Mouse (Mus musculus) embryo, embryonic 9.5 days (tissue): ENCODE data around the gene Stard3.
"Not testable (repeated sequence)": the region's sequence is repeated elsewhere in the genome, so short reads cannot be mapped to it uniquely, and the experiment has no call there.

Source experiments
- DNase-seq: peaks from one replicate; pipeline ENCODE4 v3.0.0-alpha.2; 2017; ENCODE audit errors: extremely low spot score

Gene Stard3

DNA sequence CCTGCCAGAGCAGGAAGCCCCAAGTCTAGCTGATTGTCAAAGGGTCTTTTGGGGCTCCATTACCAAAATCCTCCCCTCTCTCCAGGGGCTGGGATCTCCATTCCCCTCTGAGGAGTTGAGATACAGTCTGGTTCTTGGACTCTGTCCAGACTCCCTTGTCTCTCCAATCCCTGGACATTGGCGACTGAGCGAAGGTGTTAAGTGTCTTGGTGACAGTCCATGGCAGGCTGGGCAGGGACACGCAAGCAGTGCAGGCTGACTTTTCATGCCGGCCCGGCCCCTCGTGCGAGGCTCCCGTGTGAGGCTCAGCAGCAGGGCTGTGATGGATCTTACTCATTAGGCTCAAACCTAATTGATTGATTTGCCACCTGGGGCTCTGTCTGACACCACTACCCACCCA lies 16.1 kb downstream of the Stard3 start:
- DNase-seq, result no peak

DNA sequence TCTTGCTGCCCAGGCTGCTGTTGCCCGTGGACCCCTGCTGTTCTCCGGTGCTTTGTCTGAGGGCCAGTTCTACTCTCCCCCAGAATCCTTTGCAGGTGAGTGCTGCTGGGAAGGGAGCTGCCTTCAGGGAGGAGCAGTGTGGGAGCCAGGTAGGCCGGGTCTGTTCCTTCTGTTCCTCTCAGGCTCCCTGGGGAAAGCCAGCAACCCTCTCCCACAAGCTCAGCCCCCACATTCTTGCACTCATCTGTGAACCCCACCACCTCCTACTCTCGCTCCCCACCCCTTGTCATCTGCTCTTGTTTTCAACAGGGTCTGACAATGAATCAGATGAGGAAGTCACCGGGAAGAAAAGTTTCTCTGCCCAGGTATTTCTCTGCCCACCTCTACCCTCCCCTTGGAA lies 18.6 kb downstream of the Stard3 start:
- DNase-seq, result no peak

DNA sequence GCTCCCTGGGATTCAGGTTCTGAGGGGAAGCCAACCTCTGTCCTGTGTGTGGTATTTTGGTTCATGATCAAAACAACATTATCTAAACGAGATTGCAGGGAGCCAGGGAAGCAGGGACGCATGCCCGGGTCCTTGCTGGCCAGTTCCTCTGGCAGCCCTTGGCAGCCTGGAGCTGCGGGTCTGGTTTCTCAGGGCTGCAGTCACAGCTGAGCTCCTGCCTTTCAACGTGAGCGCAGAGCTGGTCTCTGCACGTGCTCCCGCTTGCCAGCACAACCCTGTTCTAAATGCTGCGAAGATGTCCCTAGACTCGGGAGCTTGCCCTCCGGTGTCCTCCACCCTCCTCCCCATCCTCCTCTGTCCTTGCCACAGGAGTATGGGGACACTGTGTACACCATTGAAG lies 19.6 kb downstream of the Stard3 start:
- no peak for DNase-seq

DNA sequence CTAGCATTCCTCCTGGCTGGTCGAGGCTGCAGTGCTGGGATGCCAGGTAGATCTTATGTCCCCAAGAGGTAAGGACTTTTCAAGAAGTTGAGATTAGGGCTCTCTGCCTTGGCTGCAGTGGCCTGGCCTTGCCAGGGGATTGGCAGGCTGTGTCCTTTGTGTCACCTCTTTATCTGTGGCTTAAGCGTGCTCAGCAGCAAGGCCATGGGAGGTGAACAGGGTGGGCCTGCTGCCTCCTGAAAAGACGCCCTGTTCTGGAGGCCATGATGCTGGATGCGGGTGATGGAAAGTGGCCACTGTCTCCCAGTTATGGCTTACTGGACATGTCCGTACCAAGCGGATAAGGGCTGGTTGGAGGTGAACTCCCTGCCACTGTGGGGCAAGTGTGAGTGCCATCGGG lies 21.2 kb downstream of the Stard3 start:
- no peak for DNase-seq

DNA sequence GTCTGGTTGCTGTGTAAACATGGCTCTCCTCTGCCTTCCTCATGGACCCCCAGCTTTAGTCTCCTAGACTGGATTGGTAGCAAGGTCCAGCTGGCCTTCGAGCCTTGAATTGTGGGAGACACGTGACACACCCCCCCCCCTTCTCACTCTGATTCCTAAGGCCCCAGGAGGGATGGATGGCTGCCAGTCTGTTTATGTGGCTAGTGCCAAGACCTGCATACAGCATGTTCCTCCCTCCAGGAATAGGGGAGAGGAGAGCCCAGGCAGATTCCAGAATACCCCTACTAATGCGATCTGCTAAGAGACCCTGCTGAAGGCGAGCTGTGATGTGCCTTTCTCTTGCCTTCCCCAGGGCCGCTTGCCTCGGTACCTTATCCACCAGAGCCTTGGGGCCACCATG lies 21.9 kb downstream of the Stard3 start:
- no peak for DNase-seq

DNA sequence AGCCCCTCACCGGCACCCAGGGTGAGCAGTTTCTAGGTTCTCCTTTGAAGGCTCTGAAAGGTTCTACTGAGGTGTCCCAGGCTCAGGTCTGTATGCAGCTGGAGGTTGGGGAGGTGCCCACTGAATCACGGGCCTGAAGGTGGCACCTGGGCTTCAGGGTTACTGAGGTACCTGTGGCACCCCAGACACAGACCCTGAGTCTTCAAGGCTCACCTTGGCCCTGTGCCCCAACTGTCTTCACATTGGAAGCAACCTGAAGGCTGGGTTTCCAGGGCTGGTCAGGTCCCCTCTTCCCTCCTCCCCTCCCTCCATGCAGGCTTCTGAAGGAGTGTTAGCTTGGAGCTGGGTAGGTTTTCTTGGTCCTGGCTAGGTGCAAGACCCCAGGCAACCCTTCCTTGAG lies 23.5 kb downstream of the Stard3 start:
- no peak for DNase-seq

DNA sequence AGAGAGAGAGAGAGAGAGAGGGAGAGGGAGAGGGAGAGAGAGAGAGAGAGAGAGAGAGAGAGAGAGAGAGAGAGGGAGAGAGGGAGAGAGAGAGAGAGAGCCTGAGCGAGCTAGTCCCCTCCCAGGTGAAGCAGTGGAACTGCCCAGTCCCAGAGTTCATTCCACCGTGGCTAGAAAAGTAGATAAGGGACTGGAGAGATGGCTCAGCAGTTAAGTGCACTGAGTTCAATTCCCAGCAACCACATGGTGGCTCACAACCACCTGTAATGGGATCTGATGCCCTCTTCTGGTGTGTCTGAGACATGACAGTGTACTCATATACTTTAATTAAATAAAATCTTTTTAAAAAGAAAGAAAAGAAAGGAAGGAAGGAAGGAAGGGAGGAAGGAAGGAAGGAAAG lies 24.2 kb downstream of the Stard3 start:
- not testable (repeated sequence) for DNase-seq

DNA sequence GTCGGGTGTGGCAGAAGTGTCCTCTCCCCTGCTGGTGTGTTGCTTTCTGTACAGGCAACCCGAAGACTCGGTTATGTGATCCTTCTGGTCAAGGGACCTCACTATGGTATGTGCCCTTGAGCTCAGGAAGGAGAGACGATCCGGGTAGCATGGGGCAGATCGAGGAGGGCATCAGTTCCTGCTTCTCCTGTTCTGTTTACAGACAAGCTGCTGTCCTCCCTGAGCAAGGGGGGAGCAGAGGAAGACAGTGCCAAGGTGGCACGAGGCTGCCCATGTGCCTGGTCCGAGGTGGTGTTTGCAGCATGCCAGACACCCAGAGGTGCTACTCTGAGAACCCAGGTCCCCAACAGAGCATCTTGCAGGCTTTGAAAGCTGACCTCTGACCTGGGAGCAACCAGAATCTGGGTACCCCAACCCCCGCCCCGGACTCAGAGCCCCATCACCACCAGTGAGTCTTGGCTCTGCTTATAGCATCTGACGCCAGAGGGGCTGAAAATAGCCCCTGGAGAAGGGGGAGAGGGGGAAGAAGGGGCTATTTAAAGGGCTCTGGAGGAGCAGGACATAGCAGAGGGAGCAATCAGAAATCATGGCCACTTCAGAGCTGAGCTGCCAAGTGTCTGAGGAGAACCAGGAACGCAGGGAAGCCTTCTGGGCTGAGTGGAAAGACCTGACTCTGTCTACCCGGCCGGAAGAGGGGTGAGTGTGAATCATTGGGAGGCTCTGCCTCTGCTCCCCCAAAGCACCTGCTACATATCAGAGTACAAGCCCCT lies 25.3 kb downstream of the Stard3 start, which contains the start of gene Tcap:
Tcap (plus strand) TSS at position 551 of the 770 bp plus-strand sequence.
- DNase-seq, result no peak

DNA sequence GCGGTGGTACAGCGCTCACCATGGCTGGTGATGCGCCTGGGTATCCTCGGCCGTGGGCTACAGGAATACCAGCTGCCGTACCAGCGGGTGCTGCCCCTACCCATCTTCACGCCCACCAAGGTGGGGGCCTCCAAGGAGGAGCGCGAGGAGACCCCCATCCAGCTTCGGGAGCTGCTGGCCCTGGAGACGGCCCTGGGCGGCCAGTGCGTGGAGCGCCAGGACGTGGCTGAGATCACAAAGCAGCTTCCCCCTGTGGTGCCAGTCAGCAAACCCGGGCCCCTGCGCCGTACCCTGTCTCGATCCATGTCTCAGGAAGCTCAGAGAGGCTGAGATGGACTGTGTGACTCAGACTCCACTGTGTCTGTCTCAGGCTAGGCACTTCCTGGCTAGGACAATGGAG lies 26.0 kb downstream of the Stard3 start:
- DNase-seq, result no peak

DNA sequence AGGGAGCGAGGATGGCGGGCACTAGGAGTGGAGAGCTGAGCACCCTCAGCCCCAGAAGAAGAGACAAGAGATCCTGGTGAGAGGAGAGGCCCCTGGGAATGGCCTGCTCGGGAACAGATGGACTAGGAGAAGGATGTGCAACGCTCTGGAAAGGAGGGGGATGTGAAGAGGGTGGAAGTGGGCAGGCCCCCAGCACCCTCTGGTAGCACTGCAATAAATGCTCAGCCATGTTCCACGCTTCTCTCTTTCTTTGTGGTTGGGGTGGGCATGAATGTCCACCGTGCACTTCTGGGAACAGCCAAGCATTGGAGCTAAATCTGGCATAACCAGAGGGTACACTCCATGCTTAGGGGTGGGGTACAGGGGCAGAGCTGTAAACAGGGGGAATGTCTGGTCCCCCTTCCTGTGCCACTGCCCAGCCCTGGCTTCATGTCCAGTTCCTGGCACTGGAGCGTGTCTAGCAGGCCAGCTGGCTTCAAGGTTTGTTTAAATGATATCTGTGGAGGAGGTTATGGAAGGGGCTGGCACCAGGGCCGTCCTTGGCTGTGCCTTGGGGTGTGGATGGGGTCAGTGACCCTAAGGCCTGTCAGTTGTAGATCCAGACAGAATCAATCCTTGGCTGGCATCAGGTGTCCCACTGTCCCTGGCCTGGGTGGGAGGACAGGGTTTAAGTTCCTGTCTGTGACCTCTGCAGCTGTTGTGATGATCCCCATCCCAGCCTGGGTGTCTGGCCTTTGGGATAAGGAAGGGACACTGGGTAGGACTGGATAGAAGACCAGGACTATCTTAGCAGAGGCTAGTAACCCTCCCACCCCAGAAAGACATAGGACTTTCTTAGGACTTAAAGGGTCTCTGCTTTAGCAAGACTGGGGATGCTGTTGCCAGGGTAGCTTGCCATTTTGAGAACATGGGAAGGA lies 26.8 kb downstream of the Stard3 start:
- no peak for DNase-seq

DNA sequence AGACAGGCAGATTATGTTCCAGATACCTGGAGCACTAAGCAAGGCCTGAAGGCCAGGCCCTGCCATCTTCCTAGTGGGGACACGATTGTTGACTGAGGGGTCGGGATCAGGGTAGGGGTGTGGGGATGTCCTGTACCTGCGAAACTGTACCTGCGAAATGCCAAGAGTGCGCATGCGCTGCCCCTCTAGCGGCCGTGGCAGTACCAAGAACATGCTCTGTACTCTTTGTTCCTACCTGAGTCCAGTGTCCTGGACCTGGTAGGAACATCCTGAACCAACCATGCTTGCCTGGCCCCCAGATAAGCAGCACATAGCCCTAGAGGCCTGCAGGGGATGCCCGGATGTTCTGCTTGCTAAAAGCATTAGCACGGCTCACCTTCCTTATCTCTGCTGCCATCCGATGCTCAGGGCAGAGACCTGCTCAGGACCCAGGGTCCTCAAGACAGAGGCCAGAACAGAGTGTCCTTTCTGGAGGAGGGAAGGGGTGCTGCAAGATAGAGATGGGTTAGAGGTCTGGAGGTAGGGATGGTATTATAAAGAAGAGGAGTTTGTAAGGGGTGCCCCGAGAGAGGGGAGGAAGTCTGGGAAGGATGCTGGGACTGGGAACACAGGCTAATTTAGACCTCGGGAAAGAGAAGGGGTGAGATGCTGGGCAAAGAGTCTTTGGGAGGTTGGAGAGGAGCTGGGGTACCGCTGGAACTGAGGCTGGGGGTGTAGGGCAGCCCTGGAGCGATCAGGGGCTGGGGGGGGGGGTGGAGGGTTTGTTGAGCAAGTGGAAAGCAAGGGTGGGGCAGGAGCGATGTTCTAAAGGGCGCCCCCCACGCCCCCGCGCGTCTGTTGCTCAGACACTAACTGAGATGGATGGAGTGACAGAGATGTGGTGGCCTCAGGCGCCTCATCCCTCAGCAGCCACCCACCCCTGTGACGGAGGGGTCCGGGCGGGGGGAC lies 27.7 kb downstream of the Stard3 start, which contains the start of gene Pnmt:
Pnmt (plus strand) TSS at position 813 of the 948 bp plus-strand sequence.
- no peak for DNase-seq

DNA sequence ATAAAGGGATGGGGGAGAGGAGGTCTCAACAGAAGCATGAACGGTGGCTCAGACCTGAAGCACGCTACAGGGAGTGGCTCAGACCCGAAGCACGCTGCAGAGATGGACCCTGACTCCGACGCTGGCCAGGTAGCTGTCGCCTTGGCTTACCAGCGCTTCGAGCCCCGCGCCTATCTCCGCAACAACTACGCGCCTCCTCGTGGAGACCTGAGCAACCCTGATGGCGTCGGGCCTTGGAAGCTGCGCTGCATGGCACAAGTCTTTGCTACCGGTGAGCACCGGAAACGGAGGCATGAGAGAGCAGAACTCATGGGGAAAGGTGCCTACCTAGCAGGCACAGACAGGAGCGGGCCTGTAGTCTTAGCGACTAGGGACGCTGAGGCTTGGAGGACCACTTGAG lies 28.4 kb downstream of the Stard3 start:
- no peak for DNase-seq

DNA sequence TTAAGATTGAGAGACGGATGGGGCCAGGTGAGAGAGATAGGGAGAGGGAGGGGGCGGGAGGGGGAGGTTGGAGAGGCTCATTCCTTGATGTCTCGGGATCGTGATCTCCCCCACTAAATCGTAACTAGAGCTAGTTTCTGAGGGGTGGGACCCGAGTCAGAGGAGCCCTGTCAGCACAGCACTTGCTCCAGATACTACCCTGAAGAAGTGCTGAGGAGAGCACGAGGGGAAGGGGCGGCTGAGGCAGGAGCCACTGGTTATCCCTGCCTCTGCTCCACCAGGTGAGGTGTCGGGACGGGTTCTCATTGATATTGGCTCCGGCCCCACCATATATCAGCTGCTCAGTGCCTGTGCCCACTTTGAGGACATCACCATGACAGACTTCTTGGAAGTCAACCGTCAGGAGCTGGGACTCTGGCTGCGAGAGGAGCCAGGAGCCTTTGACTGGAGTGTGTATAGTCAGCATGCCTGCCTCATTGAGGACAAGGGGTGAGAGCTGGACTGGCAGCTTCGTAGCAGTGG lies 28.9 kb downstream of the Stard3 start:
- no peak for DNase-seq

DNA sequence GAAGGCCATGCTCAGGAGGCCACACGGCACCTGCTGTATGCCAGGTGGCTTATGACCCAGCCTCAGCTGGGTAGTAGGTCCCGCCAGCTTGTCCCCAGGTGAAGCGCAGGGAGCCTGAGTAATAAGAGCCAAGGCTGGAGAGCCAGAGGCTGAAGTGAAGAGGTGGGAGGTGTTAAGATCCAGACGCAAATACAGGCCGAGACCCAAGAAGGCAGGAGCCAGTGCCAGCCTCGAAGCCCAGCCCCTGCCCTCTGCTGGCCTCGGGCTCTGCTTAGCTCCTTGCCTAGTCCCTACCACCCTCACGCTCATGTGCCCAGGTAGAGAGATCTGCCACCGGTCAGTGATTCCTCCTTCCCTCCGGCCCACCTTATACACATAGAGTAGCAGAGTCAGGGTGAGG lies 30.1 kb downstream of the Stard3 start:
- DNase-seq, result no peak

DNA sequence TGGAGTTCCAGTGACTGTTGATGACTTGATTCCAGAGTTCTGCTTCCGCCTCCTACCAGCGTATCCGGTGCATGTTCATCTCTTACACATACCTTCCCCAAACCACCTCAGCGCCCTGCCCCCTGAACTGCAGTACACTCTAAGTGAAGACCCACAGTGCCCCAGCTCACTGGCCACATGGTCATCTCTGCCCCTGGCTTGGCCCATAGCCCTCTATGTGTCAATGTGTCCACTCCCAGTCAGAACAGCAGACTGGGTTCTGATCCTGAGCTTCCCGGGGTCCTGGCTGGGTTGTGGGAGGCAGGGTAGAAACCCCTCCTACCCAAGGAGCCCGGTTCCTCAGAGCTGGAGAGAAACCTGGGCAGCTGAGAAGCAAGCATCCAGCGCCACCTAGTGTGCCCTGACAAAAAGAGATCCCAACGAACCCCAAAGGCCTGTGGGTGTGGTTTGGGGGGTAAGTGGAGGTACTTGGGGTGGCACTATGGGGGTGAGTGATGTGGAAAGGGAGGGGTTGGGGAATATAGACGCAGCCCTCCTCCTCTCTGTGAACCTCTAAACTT lies 31.1 kb downstream of the Stard3 start:
- DNase-seq, result no peak

DNA sequence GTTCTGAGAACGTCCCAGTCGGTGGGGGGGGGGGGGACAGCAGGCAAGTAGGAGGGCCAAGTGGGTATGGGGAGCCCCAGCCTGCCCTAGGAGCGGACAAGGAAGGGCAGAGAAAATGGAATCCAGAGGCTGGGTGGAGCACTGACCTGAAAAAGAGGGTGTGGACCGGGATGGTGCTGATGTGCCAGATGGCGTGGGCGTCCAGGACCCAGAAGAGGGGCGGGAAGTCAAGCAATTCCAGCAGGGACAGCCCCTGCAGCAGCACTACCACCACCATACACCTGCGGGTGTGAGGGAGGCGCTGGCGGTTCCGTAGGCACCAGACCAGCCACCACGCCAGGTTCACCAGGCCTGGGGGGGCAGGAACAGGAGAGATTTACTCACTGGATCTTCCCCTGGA lies 32.0 kb downstream of the Stard3 start:
- DNase-seq, result no peak

DNA sequence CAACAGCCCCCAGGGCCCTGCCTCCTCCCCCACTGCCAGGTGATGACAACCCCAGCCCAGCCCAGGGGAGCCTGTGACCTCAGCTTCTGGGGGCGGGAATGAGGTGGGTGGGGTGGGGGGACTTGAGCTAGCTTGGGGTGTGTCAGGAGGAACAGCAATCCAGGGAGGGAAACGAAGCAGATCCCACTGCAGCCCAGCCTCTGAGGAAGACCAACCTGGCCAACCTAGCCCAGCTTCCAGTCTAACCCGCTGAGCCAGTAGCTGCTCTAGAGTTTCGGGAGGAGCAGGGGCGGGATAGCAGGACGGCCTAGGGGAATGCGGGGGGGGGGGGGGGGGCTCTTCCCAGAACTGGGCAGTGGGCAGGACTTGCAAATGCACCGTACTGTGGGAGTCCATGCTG lies 33.9 kb downstream of the Stard3 start:
- DNase-seq, result no peak

DNA sequence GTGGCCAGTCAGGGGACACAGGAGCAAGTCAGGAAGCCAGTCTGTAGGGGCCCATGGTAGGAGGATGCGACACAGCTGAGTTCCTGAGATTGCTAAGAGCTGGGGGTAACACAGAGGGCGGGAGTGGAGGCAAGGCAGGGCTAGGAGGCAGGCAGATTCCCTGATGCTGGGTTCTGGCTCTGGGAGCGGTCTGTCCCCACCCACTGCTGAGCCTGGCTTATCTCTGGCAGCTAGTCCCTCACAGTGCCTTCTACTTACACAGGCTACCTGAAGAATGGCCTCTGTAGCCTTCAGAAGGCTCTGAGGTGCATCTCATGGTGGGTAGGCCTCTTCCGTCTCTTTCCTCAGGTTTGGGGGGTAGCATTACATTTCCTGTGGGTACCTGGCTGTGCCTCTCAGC lies 34.5 kb downstream of the Stard3 start:
- no peak for DNase-seq

DNA sequence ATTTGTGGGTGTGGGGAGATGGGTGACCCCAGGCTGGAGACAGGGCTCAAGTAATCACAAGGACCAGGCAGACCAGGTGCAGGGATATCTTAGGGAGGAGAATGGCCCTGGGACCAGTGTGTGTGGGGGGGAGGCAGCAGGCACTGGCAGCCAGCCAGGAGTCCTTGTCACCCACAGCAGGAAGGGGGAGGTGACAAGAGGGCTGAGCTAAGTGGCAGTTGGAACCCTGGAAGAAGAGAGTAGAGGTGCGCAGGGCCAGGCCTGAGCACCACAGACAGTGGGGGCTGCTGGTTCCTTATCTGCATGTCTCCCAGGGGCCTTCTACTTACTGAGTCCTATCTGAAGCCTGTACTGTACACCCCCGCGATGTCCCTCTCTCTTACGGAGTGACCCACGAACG lies 35.1 kb downstream of the Stard3 start:
- no peak for DNase-seq

DNA sequence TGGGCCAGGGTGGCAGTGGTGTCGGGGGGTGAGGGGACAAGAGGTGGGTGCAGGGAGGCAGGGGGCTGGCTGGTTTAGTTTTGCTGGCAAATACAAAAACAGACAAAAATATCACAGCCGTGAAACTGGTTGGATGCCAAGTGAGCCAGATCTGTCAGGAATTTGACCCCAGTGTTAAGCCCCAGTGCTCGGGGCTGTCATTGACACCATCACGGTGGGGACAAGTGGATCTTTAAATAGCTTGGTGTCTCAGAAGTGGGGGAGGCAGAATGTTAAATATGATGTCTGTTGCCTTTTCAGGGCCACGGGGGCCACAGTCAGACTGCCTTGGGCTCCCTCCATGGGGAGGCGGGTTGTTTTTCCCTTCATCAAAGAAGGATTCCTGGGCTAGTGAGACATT lies 36.1 kb downstream of the Stard3 start:
- DNase-seq, result no peak

DNA sequence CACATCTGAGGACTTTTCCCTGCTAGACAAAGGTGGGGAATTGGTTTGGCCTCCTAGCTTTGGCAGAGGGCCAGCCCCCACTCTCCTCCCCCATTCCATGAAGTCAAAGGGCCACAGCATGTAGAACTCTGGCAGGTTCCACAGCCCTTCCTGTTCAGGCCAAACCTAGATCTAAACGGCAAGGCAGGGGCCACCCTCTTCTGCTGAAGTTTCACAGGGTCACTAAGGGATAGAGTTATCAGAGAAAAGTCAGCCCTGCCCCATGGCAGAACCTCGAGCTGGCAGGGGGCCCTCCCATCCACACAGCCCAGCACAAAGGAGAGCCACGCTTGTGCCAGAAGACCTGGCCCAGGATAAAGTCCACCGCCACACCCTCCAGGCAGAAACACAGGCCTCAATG lies 36.9 kb downstream of the Stard3 start:
- no peak for DNase-seq
